Mouse (Mus musculus) hindbrain, postnatal 0 days (tissue): ENCODE data around the gene Pcgf2. TPM values are rescaled to one million over a fixed set of nuclear protein-coding genes. Genes with fewer than 3 reads are reported as not detected.
"Not testable (repeated sequence)": the region's sequence is repeated elsewhere in the genome, so short reads cannot be mapped to it uniquely, and the experiment has no call there.

ENCODE experiments used
- ATAC-seq: fragments of 200-750 bp; cut with Nextera tagmentation; 2 replicates; pipeline ENCODE4 v1.8.0; 2017; ENCODE audit warnings: mild to moderate bottlenecking, moderate TSS enrichment, moderate library complexity
- DNase-seq: peaks from one replicate; pipeline ENCODE4 v3.0.0-alpha.2; 2015; ENCODE audit warnings: low spot score
- H3K27ac ChIP-seq: fragments of 300-500 bp; sonication (generic); 2 replicates; pipeline ENCODE4 v1.5.1; 2014; ENCODE audit warnings: mild to moderate bottlenecking
- H3K27me3 ChIP-seq: fragments of 300-500 bp; sonication (generic); 2 replicates; pipeline ENCODE4 v1.6.1; 2014; ENCODE audit warnings: low read length, mixed read lengths; ENCODE audit not compliant: insufficient read depth
- H3K36me3 ChIP-seq: fragments of 300-500 bp; sonication (generic); 2 replicates; pipeline ENCODE4 v1.6.1; 2014; ENCODE audit warnings: low read length, mixed read lengths; ENCODE audit not compliant: insufficient read depth
- H3K4me1 ChIP-seq: fragments of 300-500 bp; sonication (generic); 2 replicates; pipeline ENCODE4 v1.6.1; 2014; ENCODE audit warnings: antibody characterized with exemption, low read length, mixed read lengths; ENCODE audit not compliant: insufficient read depth
- H3K4me2 ChIP-seq: fragments of 300-500 bp; sonication (generic); 2 replicates; pipeline ENCODE4 v1.6.1; 2014; ENCODE audit warnings: low read depth, mild to moderate bottlenecking, low read length, moderate library complexity, mixed read lengths
- H3K4me3 ChIP-seq: fragments of 300-500 bp; sonication (generic); 2 replicates; pipeline ENCODE4 v1.5.1; 2014; ENCODE audit warnings: low read length
- H3K9ac ChIP-seq: fragments of 300-500 bp; sonication (generic); replicated peaks from 2 replicates; pipeline ENCODE4 v1.6.1; 2014; ENCODE audit warnings: mild to moderate bottlenecking, low read length, moderate library complexity, mixed read lengths
- H3K9me3 ChIP-seq: fragments of 300-500 bp; sonication (generic); 2 replicates; pipeline ENCODE4 v1.6.1; 2016; ENCODE audit warnings: low read length, mixed read lengths
- CTCF ChIP-seq: IDR thresholded peaks from 2 replicates; pipeline ENCODE4 v1.5.1; 2016; ENCODE audit warnings: antibody characterized with exemption, control low read depth, low read depth
- WGBS: fragments of 180-500 bp; shearing (Covaris S2); extraction: QIAGEN DNeasy Blood & Tissue Kit; methylation state at CpG from one replicate; pipeline ENCODE4 v1.1.7; 2014; 5-methylcytosine and 5-hydroxymethylcytosine counted together
- polyA plus RNA-seq: library from polyadenylated mRNA; unstranded; fragments of >200 nt; fragmentation: Nextera tagmentation; extraction: Ambion mirVana; gene quantifications from 2 replicates; pipeline ENCODE4 v1.2.1, GENCODE M21; 2015
- total RNA-seq: library from RNA; depleted of rRNA; stranded (reverse); fragments of >200 nt; gene quantifications from 2 replicates; pipeline ENCODE4 v1.2.3, GENCODE M21; 2014

Pcgf2 gene
- total and polyA plus RNA-seq, 2 experiments from 2014 or later, result 13.3 to 18.0 TPM

DNA sequence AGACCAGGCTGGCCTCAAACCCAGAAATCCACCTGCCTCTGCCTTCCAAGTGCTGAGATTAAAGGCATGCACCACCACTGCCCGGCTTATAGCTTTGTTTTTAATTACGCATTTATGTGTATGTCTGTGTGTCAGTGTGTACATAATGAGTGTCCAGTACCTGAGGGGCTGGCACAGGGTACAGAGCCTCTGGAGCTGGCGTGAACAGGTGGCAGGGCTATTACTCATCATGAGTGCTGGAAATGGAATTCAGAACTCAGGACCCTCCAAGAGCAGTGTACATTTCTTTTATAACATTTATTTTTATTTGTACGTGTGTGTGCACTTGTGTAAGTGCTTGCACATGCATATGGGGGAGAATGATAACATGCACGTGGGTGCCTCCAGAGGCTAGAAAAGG, 36.3 kb upstream of the Pcgf2 start:
- DNase-seq (no peak), ATAC-seq (no peak)
- Histone ChIP-seq H3K4me3 (no peak overlapping the region), H3K9me3 (no peaks in the 10 kb centered on the region), H3K36me3 (peaks cover 8% of the 10 kb centered on the region), H3K27ac (no peak overlapping the region), H3K27me3 (no peaks in the 10 kb centered on the region), H3K4me2 (no peak overlapping the region), H3K9ac (no peak overlapping the region), H3K4me1 (no peaks in the 10 kb centered on the region)
- no peak for TF ChIP-seq CTCF
- WGBS, result 87% methylated on average over 5 of the region's 5 CpGs

DNA sequence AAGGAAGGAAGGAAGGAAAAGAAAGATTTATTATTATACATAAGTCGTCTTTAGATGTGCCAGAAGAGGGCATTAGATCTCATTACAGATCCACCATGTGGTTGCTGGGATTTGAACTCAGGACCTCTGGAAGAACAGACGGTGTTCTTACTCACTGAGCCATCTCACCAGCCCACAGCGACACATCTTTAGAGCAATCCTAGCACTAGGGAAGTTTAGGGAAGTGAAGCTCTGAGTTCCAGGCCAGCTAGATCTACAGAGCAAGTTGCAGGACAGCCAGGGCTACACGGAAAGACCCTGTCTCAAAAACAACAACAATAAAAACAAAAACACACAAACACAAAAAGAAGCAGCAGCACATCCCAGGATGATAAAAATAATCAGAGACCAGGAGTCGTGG, 34.5 kb upstream of the Pcgf2 start:
- H3K4me3 ChIP-seq, H3K4me2 ChIP-seq, DNase-seq, H3K9me3 ChIP-seq, H3K4me1 ChIP-seq, H3K9ac ChIP-seq, H3K27ac ChIP-seq, ATAC-seq, H3K27me3 ChIP-seq: not testable (repeated sequence)
- WGBS, result 89% methylated on average over 5 of the region's 5 CpGs
- H3K36me3 ChIP-seq, result peaks cover 20% of the 10 kb centered on the region

- ATAC-seq (no peak), DNase-seq (no peak)
- no peaks in the 10 kb centered on the region for H3K4me1 ChIP-seq
- TF ChIP-seq CTCF, result no peak
- no peaks in the 10 kb centered on the region for H3K27me3 ChIP-seq
- H3K9ac ChIP-seq, result no peak overlapping the region
- no peaks in the 10 kb centered on the region for H3K9me3 ChIP-seq
- 60% methylated on average over 10 of the region's 10 CpGs for WGBS
- no peak overlapping the region for H3K4me2 ChIP-seq
- H3K4me3 ChIP-seq, result no peak overlapping the region
- H3K27ac ChIP-seq, result no peak overlapping the region
- H3K36me3 ChIP-seq, result peaks cover 27% of the 10 kb centered on the region
Measured at GRCm38 (mm10) chr11:97733689-97734088, 33.4 kb upstream of the Pcgf2 start.

DNA sequence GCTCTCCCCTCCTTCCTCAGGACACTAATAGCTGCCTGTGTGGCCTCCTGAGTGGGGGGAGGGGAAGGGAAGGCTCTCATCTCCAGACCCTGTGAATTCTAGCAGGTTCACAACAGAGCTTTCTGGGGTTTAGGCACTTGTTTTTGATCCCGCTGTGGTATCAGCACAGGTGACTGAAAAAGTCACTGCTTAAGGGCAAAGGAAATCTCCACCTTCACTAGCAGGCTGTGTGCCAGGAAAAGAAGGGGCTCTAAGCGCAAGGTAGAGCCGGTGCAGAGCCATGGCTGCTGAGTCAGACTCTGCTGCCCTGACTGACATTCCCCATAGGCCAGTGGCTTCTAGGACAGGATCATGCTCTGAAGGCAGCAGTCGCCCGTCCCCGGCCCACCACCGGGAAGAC, 28.4 kb upstream of the Pcgf2 start:
- Histone ChIP-seq H3K9me3 (no peaks in the 10 kb centered on the region), H3K36me3 (peaks cover 65% of the 10 kb centered on the region)

DNA sequence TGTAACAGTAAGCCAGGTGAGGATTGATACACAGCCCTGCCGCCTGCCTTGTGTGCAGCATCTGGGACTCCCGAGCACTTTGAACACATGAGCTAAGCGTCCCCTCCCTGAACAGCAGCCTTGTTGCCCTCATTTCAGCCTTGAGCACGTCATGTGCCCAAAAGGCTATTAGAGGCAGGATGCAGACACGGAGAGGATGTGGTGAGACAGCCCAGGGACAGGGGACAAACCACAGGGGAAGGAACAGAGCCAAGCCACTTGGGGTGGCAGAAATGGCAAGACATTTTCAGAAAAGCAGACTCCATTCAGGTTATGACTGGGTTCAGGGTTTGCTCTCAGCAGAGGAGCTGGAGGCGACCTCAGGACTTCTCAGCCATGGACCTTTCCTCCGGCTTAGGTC, 28.0 kb upstream of the Pcgf2 start:
- Histone ChIP-seq H3K36me3 (peaks cover 69% of the 10 kb centered on the region), H3K9ac (no peak overlapping the region), H3K9me3 (no peaks in the 10 kb centered on the region), H3K27ac (no peak overlapping the region), H3K27me3 (no peaks in the 10 kb centered on the region), H3K4me2 (no peak overlapping the region), H3K4me3 (no peak overlapping the region), H3K4me1 (no peaks in the 10 kb centered on the region)
- no peak for ATAC-seq
- TF ChIP-seq CTCF, result no peak
- 87% methylated on average over 7 of the region's 7 CpGs for WGBS
- no peak for DNase-seq

More for the DNA sequence above, 28.4 kb upstream of the Pcgf2 start:
- ATAC-seq (no peak), DNase-seq (no peak)
- H3K4me2 ChIP-seq, result no peak overlapping the region
- no peak overlapping the region for H3K4me3 ChIP-seq
- no peaks in the 10 kb centered on the region for H3K4me1 ChIP-seq
- WGBS, result 94% methylated on average over 7 of the region's 7 CpGs
- no peak overlapping the region for H3K27ac ChIP-seq
- no peak for TF ChIP-seq CTCF
- H3K9ac ChIP-seq, result no peak overlapping the region
- H3K27me3 ChIP-seq, result no peaks in the 10 kb centered on the region

- Histone ChIP-seq H3K4me3 (no peak overlapping the region), H3K9ac (no peak overlapping the region), H3K36me3 (peaks cover 80% of the 10 kb centered on the region), H3K27ac (no peak overlapping the region), H3K27me3 (no peaks in the 10 kb centered on the region), H3K4me1 (no peaks in the 10 kb centered on the region), H3K9me3 (no peaks in the 10 kb centered on the region), H3K4me2 (no peak overlapping the region)
- DNase-seq (no peak), ATAC-seq (no peak)
- no peak for TF ChIP-seq CTCF
- 77% methylated on average over 7 of the region's 7 CpGs for WGBS
Measured at GRCm38 (mm10) chr11:97723709-97724108, 23.4 kb upstream of the Pcgf2 start.

- no peaks in the 10 kb centered on the region for H3K4me1 ChIP-seq
- no peaks in the 10 kb centered on the region for H3K9me3 ChIP-seq
- ATAC-seq, result no peak
- peaks cover 75% of the 10 kb centered on the region for H3K36me3 ChIP-seq
- H3K9ac ChIP-seq, result no peak overlapping the region
- no peak overlapping the region for H3K4me2 ChIP-seq
- no peak overlapping the region for H3K4me3 ChIP-seq
- 95% methylated on average over 4 of the region's 4 CpGs for WGBS
- H3K27ac ChIP-seq, result no peak overlapping the region
- no peak for TF ChIP-seq CTCF
- DNase-seq, result no peak
- H3K27me3 ChIP-seq, result no peaks in the 10 kb centered on the region
Measured at GRCm38 (mm10) chr11:97721338-97721737, 21.0 kb upstream of the Pcgf2 start.

- Histone ChIP-seq H3K9me3 (no peaks in the 10 kb centered on the region), H3K27ac (no peak overlapping the region), H3K9ac (no peak overlapping the region), H3K4me1 (no peaks in the 10 kb centered on the region), H3K36me3 (peaks cover 61% of the 10 kb centered on the region), H3K4me3 (no peak overlapping the region), H3K27me3 (no peaks in the 10 kb centered on the region), H3K4me2 (no peak overlapping the region)
- DNase-seq, result no peak
- no peak for TF ChIP-seq CTCF
- WGBS, result 91% methylated on average over 4 of the region's 4 CpGs
- ATAC-seq, result no peak
Measured at GRCm38 (mm10) chr11:97719041-97719440, 18.7 kb upstream of the Pcgf2 start.
